Comparison of ENCODE assay signal across 8 mouse cellular contexts in the genomic region with DNA sequence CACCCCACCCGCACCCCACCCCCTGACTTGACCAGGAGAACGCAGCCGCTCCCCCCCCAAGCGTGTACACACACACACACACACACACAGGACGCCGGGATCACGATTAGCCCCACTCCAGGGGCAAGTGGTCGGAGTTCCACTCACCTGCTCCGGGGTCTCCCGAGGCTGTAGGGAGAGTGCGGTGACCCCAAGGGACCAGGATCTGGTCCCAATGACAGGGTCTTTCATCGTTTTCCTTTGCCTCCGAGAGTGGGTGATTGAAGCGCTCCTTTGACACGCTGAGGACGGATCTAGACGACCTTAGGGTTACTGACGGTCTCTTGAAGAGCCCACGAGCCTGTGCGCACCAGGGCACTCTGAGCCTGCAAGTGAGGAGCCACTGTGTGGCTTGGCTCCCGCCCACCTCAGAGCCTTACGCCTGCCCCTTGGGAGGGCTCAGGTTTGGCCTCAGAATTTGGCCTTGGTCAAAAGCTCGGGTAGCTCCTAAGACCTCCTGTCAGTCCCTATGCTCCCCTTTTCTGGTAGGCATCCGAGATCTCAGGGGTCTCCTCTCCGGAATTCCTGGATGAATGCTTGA. TPM values are rescaled to one million over a fixed set of nuclear protein-coding genes. Genes with fewer than 3 reads are reported as not detected.
DNase-seq lines count a peak whose midpoint lies in the region; ATAC-seq and TF ChIP-seq lines count a peak whose summit lies in the region.

No protein-coding gene starts in this region.

- no peak overlapping the region for H3K27ac ChIP-seq in hindbrain, embryonic 10.5 days
- H3K27ac ChIP-seq in midbrain, embryonic 11.5 days (ENCODE audit: low read depth, low read length), result no peak overlapping the region

- ATAC-seq in midbrain, embryonic 11.5 days (ENCODE audit: low FRiP score), result no peak
- ATAC-seq in inflammation-experienced regulatory T-cells, adult 6 months, result no peak

- no peak for TF ChIP-seq CTCF in C2C12 (IDR thresholded peaks at IDR 0.05; ENCODE audit: control insufficient read depth, insufficient read depth, insufficient read length)

- peaks cover 4% of the 10 kb centered on the region for H3K79me3 ChIP-seq in C2C12 (ENCODE audit: low read depth)

- peaks cover 23% of the 10 kb centered on the region for H3K79me2 ChIP-seq in C2C12 (ENCODE audit: control insufficient read depth, insufficient read depth)

- peaks cover 16% of the 10 kb centered on the region for H3K36me3 ChIP-seq in C2C12 (ENCODE audit: control insufficient read depth, insufficient read depth)
- H3K36me3 ChIP-seq in hindbrain, embryonic 10.5 days, result no peaks in the 10 kb centered on the region
- H3K36me3 ChIP-seq in midbrain, embryonic 11.5 days (ENCODE audit: control insufficient read depth, insufficient read depth, low read length), result no peaks in the 10 kb centered on the region

- WGBS in hindbrain, embryonic 10.5 days, result under 1% methylated on average over 25 of the region's 25 CpGs
- 2% methylated on average over 24 of the region's 25 CpGs for WGBS in midbrain, embryonic 11.5 days

- no peaks in the 10 kb centered on the region for H3K27me3 ChIP-seq in C2C12 (ENCODE audit: control insufficient read depth, insufficient read depth, insufficient read length)
- peaks cover 100% of the 10 kb centered on the region for H3K27me3 ChIP-seq in hindbrain, embryonic 10.5 days (ENCODE audit: insufficient read depth, poor library complexity, severe bottlenecking)
- H3K27me3 ChIP-seq in midbrain, embryonic 11.5 days (ENCODE audit: control insufficient read depth, insufficient read depth, low read length), result peaks cover 92% of the 10 kb centered on the region

- peak overlapping the region; percentile 5; the same call in 1 of the 2 replicates for H3K4me2 ChIP-seq in midbrain, embryonic 11.5 days

- H3K9ac ChIP-seq in midbrain, embryonic 11.5 days (ENCODE audit: low read length), result no peak overlapping the region

- peak overlapping the region; percentile 78 for H3ac ChIP-seq in C2C12 (ENCODE audit: control insufficient read depth, insufficient read length, low read depth)

- H3K4me1 ChIP-seq in hindbrain, embryonic 10.5 days (replicated peaks), result peaks cover 49% of the 10 kb centered on the region
- peaks cover 16% of the 10 kb centered on the region for H3K4me1 ChIP-seq in midbrain, embryonic 11.5 days (ENCODE audit: control insufficient read depth, insufficient read depth, low read length)

- peak; percentile 43 for DNase-seq in ES-CJ7 (ENCODE audit: low read depth, low spot score)
- DNase-seq in hindbrain, embryonic 10.5 days (ENCODE audit: low spot score), result peak; percentile 37
- DNase-seq in midbrain, embryonic 11.5 days (ENCODE audit: low spot score, missing footprints), result peak; percentile 94
- DNase-seq in embryo, embryonic 10.5 days (ENCODE audit: low spot score), result no peak
- DNase-seq in retina, postnatal 1 day, result no peak
- DNase-seq in spleen, adult 18-20 months, result no peak

- H3K4me3 ChIP-seq in C2C12 (ENCODE audit: insufficient read depth, poor library complexity, severe bottlenecking), result peak overlapping the region; percentile 63
- peak overlapping the region; percentile 38 for H3K4me3 ChIP-seq in hindbrain, embryonic 10.5 days
- no peak overlapping the region; the same call in 1 of the 2 replicates for H3K4me3 ChIP-seq in midbrain, embryonic 11.5 days (ENCODE audit: low read depth, low read length)

- H3K9me3 ChIP-seq in hindbrain, embryonic 10.5 days, result peaks cover 3% of the 10 kb centered on the region; the same call in 1 of the 2 replicates
- H3K9me3 ChIP-seq in midbrain, embryonic 11.5 days (ENCODE audit: control insufficient read depth, low read length), result no peaks in the 10 kb centered on the region

TF ChIP-seq in C2C12, 6 proteins besides CTCF, POLR2A, EP300 and RAD21:
- TF ChIP-seq MYOD1 (IDR thresholded peaks at IDR 0.05; ENCODE audit: control insufficient read depth, insufficient read length, low read depth) (no peak), MAX (IDR thresholded peaks at IDR 0.05) (peak; percentile 44)
TF ChIP-seq in C2C12: peak in this region for 1.

RNA-seq across cellular contexts. Expression of gene Wnt10b, which starts 0.3 kb away (rescaled TPM):
- polyA plus RNA-seq in C2C12 (2012; fragmentation: generic; extraction: Trizol), result 14.5 TPM
- polyA plus RNA-seq in hindbrain, embryonic 10.5 days (2016; fragmentation: Nextera tagmentation; extraction: Ambion mirVana), result 0.21 and 0.44 TPM in 2 replicates
- 0.30 and 0.40 TPM in 2 replicates for polyA plus RNA-seq in midbrain, embryonic 11.5 days (2014; fragmentation: Nextera tagmentation; extraction: Ambion mirVana)
- under 1 TPM in 1 of 3 experiments, not detected in 2; 0.15 TPM for polyA plus RNA-seq in inflammation-experienced regulatory T-cells, adult 6 months (2017; shearing (Covaris generic))

RNA-seq across cellular contexts. Expression of gene Wnt1, which starts 11.4 kb away (rescaled TPM):
- 0.09 TPM for polyA plus RNA-seq in C2C12 (2012; fragmentation: generic; extraction: Trizol)
- polyA plus RNA-seq in hindbrain, embryonic 10.5 days (2016; fragmentation: Nextera tagmentation; extraction: Ambion mirVana), result 13.7 and 13.8 TPM in 2 replicates
- polyA plus RNA-seq in midbrain, embryonic 11.5 days (2014; fragmentation: Nextera tagmentation; extraction: Ambion mirVana), result 11.6 and 14.0 TPM in 2 replicates
- under 1 TPM in 1 of 3 experiments, not detected in 2; 0.15 TPM for polyA plus RNA-seq in inflammation-experienced regulatory T-cells, adult 6 months (2017; shearing (Covaris generic))

RNA-seq across cellular contexts. Expression of gene Arf3, which starts 15.3 kb away (rescaled TPM):
- polyA plus RNA-seq in C2C12 (2012; fragmentation: generic; extraction: Trizol), result 126 TPM
- 42.6 and 45.1 TPM in 2 replicates for polyA plus RNA-seq in hindbrain, embryonic 10.5 days (2016; fragmentation: Nextera tagmentation; extraction: Ambion mirVana)
- polyA plus RNA-seq in midbrain, embryonic 11.5 days (2014; fragmentation: Nextera tagmentation; extraction: Ambion mirVana), result 28.1 and 33.4 TPM in 2 replicates
- polyA plus RNA-seq in inflammation-experienced regulatory T-cells, adult 6 months (2017; shearing (Covaris generic)), result 10 to 100 TPM; 35.5 to 38.0 (median 37.8) TPM

RNA-seq across cellular contexts. Expression of gene Ddn, which starts 31.0 kb away (rescaled TPM):
- 0.11 TPM for polyA plus RNA-seq in C2C12 (2012; fragmentation: generic; extraction: Trizol)
- polyA plus RNA-seq in hindbrain, embryonic 10.5 days (2016; fragmentation: Nextera tagmentation; extraction: Ambion mirVana), result 0.21 and 0.56 TPM in 2 replicates
- 0.48 and 0.74 TPM in 2 replicates for polyA plus RNA-seq in midbrain, embryonic 11.5 days (2014; fragmentation: Nextera tagmentation; extraction: Ambion mirVana)
- polyA plus RNA-seq in inflammation-experienced regulatory T-cells, adult 6 months (2017; shearing (Covaris generic)), result not detected

RNA-seq across cellular contexts. Expression of gene Fkbp11, which starts 50.3 kb away (rescaled TPM):
- 103 TPM for polyA plus RNA-seq in C2C12 (2012; fragmentation: generic; extraction: Trizol)
- polyA plus RNA-seq in hindbrain, embryonic 10.5 days (2016; fragmentation: Nextera tagmentation; extraction: Ambion mirVana), result 12.9 and 15.9 TPM in 2 replicates
- 10.3 and 10.5 TPM in 2 replicates for polyA plus RNA-seq in midbrain, embryonic 11.5 days (2014; fragmentation: Nextera tagmentation; extraction: Ambion mirVana)
- polyA plus RNA-seq in inflammation-experienced regulatory T-cells, adult 6 months (2017; shearing (Covaris generic)), result 1 to 10 TPM in 1 of 3 experiments, under 1 TPM in 1, not detected in 1; 0.62 to 1.7 TPM

Comparison
In these comparisons a context has a peak if more than half of its experiments do, and no peak if none do; other contexts are left out.
1. DNase-seq: peak in ES-CJ7 (single experiment), hindbrain, embryonic 10.5 days (single experiment) and midbrain, embryonic 11.5 days (single experiment); none in embryo, embryonic 10.5 days (single experiment), retina, postnatal 1 day (single experiment) and spleen, adult 18-20 months (0 of 2).
2. RNA of gene Wnt10b, which starts 0.3 kb away (polyA plus RNA-seq): 14.5 TPM in C2C12 (single experiment); 0.21 to 0.44 TPM in hindbrain, embryonic 10.5 days, 0.30 to 0.40 TPM in midbrain, embryonic 11.5 days and 0.15 TPM in inflammation-experienced regulatory T-cells, adult 6 months; every median in the first group is over 10 times any median in the second.
3. RNA of gene Wnt1, which starts 11.4 kb away (polyA plus RNA-seq): 11.6 to 14.0 TPM in midbrain, embryonic 11.5 days and 13.7 to 13.8 TPM in hindbrain, embryonic 10.5 days; 0.09 TPM in C2C12 (single experiment) and 0.15 TPM in inflammation-experienced regulatory T-cells, adult 6 months; every median in the first group is over 10 times any median in the second.